23 mouse cellular contexts compared by ENCODE assay signal in the genomic region with DNA sequence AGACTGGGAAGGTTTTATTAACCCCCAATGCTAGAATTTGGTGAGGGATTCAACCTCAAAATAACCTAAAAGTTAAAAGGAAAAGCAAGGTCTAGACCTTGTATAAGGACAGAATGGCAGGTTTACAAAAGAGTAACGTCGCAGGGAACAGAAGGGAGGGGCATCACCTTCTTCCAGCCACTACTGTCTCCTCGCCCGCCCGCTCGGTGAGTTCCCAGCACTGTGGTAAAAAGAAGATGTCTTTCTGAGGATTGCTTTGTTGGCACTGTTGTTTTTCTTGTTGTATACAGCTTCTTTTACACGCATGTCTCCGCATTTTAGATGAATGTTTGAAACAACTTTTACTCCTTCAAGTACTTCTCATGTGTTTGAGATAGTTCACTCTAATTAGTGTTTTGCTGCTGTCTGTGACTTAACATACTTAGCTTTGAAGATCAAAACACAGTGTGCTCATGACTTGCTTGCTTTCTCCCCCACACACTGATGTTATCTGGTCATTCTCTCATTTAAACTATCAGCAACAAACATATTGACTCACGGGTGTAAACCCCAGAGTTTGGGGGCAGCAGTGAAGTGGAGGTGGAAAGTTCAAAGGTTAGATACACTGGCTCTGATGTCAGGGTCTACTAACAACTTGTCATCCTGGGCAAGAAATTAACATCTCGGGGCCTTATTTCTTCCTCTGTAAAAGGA. TPM values are rescaled to one million over a fixed set of nuclear protein-coding genes. Genes with fewer than 3 reads are reported as not detected.
DNase-seq lines count a peak whose midpoint lies in the region; ATAC-seq lines count a peak whose summit lies in the region.
"Had no signal": no experiment of that assay in that cellular context is flagged by ENCODE, and none has a peak within 500 bp of the region (broad histone marks: within the 10 kb centered on the region; RNA-seq: fewer than 3 reads in every experiment).

No protein-coding gene starts in this region.

- WGBS in liver, embryonic 16.5 days (ENCODE audit: insufficient replicate concordance), result 61% methylated on average over 10 of the region's 10 CpGs

- peak; percentile 27 for DNase-seq in thymus, postnatal 0 days (ENCODE audit: low spot score)
- DNase-seq in thymus, postnatal 25 days, result no peak
- DNase-seq in right cerebral cortex, postnatal 25 days, result no peak
- no peak for DNase-seq in right cerebral cortex, postnatal 4 days
- no peak for DNase-seq in urinary bladder, postnatal 14 days (ENCODE audit: low spot score)
- DNase-seq: adrenal gland, postnatal 25 days; cerebellum, adult 9-10 months; gastrocnemius, postnatal 14 days; heart, adult 18-20 months; heart, postnatal 10 days; kidney, adult 11 months; kidney, postnatal 10 days; left cerebral cortex, postnatal 4 days; lung, postnatal 36 days; thymus, postnatal 36 days had no signal

- H3K4me1 ChIP-seq in liver, embryonic 16.5 days (ENCODE audit: control insufficient read depth, low read depth, low read length), result peaks cover 10% of the 10 kb centered on the region
- H3K4me1 ChIP-seq: heart, embryonic 12.5 days; hindbrain, embryonic 10.5 days; limb, embryonic 15.5 days had no signal

- H3K36me3 ChIP-seq in liver, embryonic 16.5 days (ENCODE audit: control insufficient read depth, insufficient read depth), result no peaks in the 10 kb centered on the region
- H3K36me3 ChIP-seq: heart, embryonic 12.5 days; hindbrain, embryonic 10.5 days; limb, embryonic 15.5 days; lung, embryonic 15.5 days had no signal

- no peaks in the 10 kb centered on the region for H3K9me3 ChIP-seq in liver, embryonic 16.5 days (replicated peaks; ENCODE audit: control insufficient read depth, low read length)
- H3K9me3 ChIP-seq: heart, embryonic 12.5 days; hindbrain, embryonic 10.5 days; limb, embryonic 15.5 days; lung, embryonic 15.5 days had no signal

- no peak overlapping the region for H3K9ac ChIP-seq in liver, embryonic 16.5 days (ENCODE audit: low read depth, low read length)
- H3K9ac ChIP-seq: heart, embryonic 12.5 days; limb, embryonic 15.5 days; lung, embryonic 15.5 days had no signal

- H3K4me3 ChIP-seq in liver, embryonic 16.5 days (ENCODE audit: low read depth, low read length), result no peak overlapping the region
- H3K4me3 ChIP-seq: heart, embryonic 12.5 days; hindbrain, embryonic 10.5 days; limb, embryonic 15.5 days; lung, embryonic 15.5 days had no signal

- no peak overlapping the region for H3K4me2 ChIP-seq in liver, embryonic 16.5 days (ENCODE audit: low read depth, low read length)
- H3K4me2 ChIP-seq: heart, embryonic 12.5 days; limb, embryonic 15.5 days; lung, embryonic 15.5 days had no signal

- ATAC-seq in activated CD4-positive, CD25-positive, alpha-beta regulatory T cell, adult 4 months, result peak; percentile 75
- peak; percentile 50; the same call in 1 of the 2 replicates for ATAC-seq in liver, embryonic 16.5 days (ENCODE audit: low read depth)
- ATAC-seq: forebrain, embryonic 14.5 days; hindbrain, embryonic 16.5 days had no signal

- no peak overlapping the region for H3K27ac ChIP-seq in liver, embryonic 16.5 days (ENCODE audit: low read length)
- H3K27ac ChIP-seq: hindbrain, embryonic 10.5 days; limb, embryonic 15.5 days; lung, embryonic 15.5 days had no signal

- no peaks in the 10 kb centered on the region for H3K27me3 ChIP-seq in liver, embryonic 16.5 days (ENCODE audit: control insufficient read depth, insufficient read depth, low read depth, low read length)
- H3K27me3 ChIP-seq: heart, embryonic 12.5 days; limb, embryonic 15.5 days; lung, embryonic 15.5 days had no signal

RNA-seq across cellular contexts. Expression of gene Mrpl1, which starts 7.7 kb away (rescaled TPM):
- 26.4 and 29.1 TPM in 2 replicates for polyA plus RNA-seq in thymus, postnatal 0 days (2015; fragmentation: Nextera tagmentation; extraction: Ambion mirVana)
- polyA plus RNA-seq in activated CD4-positive, CD25-positive, alpha-beta regulatory T cell, adult 4 months (2017; shearing (Covaris generic)), result 10 to 100 TPM; 17.4 to 20.5 TPM
- 14.0 and 14.8 TPM in 2 replicates for polyA plus RNA-seq in liver, embryonic 16.5 days (2015; fragmentation: Nextera tagmentation; extraction: Ambion mirVana)

RNA-seq across cellular contexts. Expression of gene Cnot6l, which starts 37.6 kb away (rescaled TPM):
- 72.0 and 89.7 TPM in 2 replicates for polyA plus RNA-seq in thymus, postnatal 0 days (2015; fragmentation: Nextera tagmentation; extraction: Ambion mirVana)
- 10 to 100 TPM; 77.2 to 84.4 TPM for polyA plus RNA-seq in activated CD4-positive, CD25-positive, alpha-beta regulatory T cell, adult 4 months (2017; shearing (Covaris generic))
- 4.6 and 4.9 TPM in 2 replicates for polyA plus RNA-seq in liver, embryonic 16.5 days (2015; fragmentation: Nextera tagmentation; extraction: Ambion mirVana)

Comparison
In these comparisons a context has a peak if more than half of its experiments do, and no peak if none do; other contexts are left out.
1. RNA of gene Cnot6l, which starts 37.6 kb away (polyA plus RNA-seq): 72.0 to 89.7 TPM in thymus, postnatal 0 days and 77.2 to 84.4 TPM in activated CD4-positive, CD25-positive, alpha-beta regulatory T cell, adult 4 months; 4.6 to 4.9 TPM in liver, embryonic 16.5 days; every median in the first group is over 10 times any median in the second.